Mouse (Mus musculus): ENCODE data around the gene Man2a1. TPM values are rescaled to one million over a fixed set of nuclear protein-coding genes. Genes with fewer than 3 reads are reported as not detected.

Gene Man2a1
- total and polyA plus RNA-seq, 2 experiments from 2014 or later: 2.2 to 19.9 TPM

DNA sequence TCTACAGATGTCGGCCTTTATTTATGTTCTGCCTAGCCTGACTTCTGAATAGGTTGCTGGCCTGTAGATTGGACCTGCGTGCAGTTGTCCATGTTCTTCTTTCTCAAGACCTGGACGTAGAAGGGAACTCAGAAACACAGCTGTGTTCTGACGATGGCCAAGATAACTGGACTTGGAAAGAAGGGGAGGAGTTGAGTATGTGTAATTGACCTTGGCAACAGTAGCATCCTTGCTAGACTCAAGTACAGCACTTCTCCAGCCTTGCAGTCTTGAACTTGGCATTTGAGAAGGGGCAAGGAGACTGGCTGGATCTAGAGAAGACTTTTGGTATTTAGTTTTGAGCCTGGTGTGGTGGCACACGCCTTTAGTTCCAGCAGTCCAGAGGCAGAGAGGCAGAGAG, 10.9 kb downstream of the Man2a1 start:
- H3K27me3 ChIP-seq (ENCODE audit: insufficient read depth, low read length): no peaks in the 10 kb centered on the region
- H3K36me3 ChIP-seq (ENCODE audit: insufficient read depth): no peaks in the 10 kb centered on the region
- WGBS: 91% methylated on average over 5 of the region's 5 CpGs
- TF ChIP-seq CTCF (IDR thresholded peaks at IDR 0.05; ENCODE audit: low read depth): no peak
- no peak overlapping the region for H3K4me2 ChIP-seq (ENCODE audit: low read depth)
- ATAC-seq: no peak
- no peak for DNase-seq
- no peak overlapping the region for H3K27ac ChIP-seq (ENCODE audit: low read depth, low read length)
- H3K9ac ChIP-seq: no peak overlapping the region
- no peak overlapping the region for H3K4me3 ChIP-seq (ENCODE audit: low read depth, low read length)
- H3K9me3 ChIP-seq (ENCODE audit: low read length): no peaks in the 10 kb centered on the region
- no peaks in the 10 kb centered on the region for H3K4me1 ChIP-seq (ENCODE audit: insufficient read depth)

DNA sequence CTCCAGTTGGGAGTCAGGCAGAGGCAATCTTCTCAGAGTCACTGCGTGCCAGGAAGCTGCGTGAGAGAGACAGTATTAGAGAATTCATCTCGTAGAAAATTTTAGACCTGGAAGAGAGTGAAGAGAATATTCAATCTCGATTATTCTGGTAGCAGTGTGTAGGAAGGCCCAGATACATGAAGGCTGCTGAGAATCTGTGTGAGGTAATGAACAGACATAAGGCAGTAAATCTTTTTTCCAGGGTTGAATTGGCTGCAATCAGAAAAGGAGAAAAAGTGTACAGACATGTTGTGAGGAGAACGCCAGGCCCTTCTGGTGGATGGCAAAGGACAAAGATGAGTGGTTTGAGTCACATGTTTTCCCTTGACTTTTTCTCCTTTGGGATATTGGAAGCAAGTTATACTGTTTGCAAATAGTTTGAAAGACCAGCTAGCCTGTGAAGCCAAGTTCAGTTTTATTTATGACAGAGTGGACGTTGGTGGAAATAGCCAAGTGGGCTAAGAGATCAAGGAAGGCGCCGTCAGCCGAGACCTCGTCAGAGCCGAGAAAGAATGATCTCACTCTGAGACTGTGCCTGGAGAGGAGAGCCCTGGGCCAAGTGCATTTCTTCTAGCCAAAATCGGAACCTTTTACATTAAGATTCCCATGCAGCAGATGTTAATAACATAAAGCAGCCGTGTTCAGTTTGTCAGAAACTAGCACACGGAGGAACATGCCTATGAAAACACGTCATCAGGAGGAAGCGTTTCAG, 11.8 kb downstream of the Man2a1 start:
- ATAC-seq: no peak
- Histone ChIP-seq H3K36me3 (ENCODE audit: insufficient read depth) (no peaks in the 10 kb centered on the region), H3K4me3 (ENCODE audit: low read depth, low read length) (no peak overlapping the region), H3K4me1 (ENCODE audit: insufficient read depth) (no peaks in the 10 kb centered on the region), H3K9me3 (ENCODE audit: low read length) (no peaks in the 10 kb centered on the region), H3K27ac (ENCODE audit: low read depth, low read length) (no peak overlapping the region), H3K27me3 (ENCODE audit: insufficient read depth, low read length) (no peaks in the 10 kb centered on the region), H3K4me2 (ENCODE audit: low read depth) (no peak overlapping the region), H3K9ac (no peak overlapping the region)
- DNase-seq: no peak
- 75% methylated on average over 16 of the region's 16 CpGs for WGBS
- no peak for TF ChIP-seq CTCF (IDR thresholded peaks at IDR 0.05; ENCODE audit: low read depth)

DNA sequence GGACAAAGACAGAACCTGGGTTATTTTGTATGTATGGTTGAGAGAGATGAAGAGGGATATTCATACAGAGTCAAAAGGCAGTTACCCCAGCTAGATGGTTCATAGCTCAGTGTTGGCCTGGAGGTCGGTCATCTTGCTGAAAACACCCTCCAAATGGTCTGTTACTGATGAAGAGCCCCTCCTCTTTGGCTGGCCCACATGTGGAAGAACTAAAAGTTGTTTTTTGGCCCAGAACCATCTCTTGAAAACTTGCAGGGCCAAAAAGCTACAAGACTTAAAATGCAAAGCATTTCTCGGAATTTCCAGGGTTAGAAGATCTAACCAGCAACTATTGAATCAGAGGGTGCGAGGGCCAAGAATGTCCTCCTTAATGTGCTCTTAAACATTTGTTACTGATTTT, 12.4 kb downstream of the Man2a1 start:
- Histone ChIP-seq H3K27me3 (ENCODE audit: insufficient read depth, low read length) (no peaks in the 10 kb centered on the region), H3K9me3 (ENCODE audit: low read length) (no peaks in the 10 kb centered on the region), H3K4me2 (ENCODE audit: low read depth) (no peak overlapping the region), H3K36me3 (ENCODE audit: insufficient read depth) (no peaks in the 10 kb centered on the region), H3K27ac (ENCODE audit: low read depth, low read length) (no peak overlapping the region), H3K9ac (no peak overlapping the region), H3K4me1 (ENCODE audit: insufficient read depth) (no peaks in the 10 kb centered on the region), H3K4me3 (ENCODE audit: low read depth, low read length) (no peak overlapping the region)
- ATAC-seq (no peak), DNase-seq (no peak)
- 95% methylated on average over 3 of the region's 3 CpGs for WGBS
- TF ChIP-seq CTCF (IDR thresholded peaks at IDR 0.05; ENCODE audit: low read depth): no peak

DNA sequence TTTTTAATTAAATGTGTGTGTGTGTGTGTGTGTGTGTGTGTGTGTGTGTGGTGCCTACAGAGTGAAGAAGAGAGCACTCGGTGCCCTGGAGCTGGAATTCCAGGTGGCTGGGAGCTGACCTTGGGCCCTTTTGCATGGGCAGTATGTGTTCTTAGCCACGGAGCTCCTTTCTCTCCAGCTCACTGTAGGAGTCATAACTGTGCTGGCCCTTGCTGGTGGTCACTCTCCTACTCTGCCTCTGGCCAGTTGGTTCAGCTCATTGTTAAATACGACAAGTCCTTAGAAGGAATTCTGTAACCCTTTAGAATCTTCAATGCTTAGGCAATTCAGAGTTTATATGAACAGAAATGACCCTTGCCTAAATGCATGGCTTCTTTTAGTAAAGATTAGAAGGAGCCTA, 12.8 kb downstream of the Man2a1 start:
- TF ChIP-seq CTCF (IDR thresholded peaks at IDR 0.05; ENCODE audit: low read depth): no peak
- WGBS: 79% methylated on average over 3 of the region's 3 CpGs

DNA sequence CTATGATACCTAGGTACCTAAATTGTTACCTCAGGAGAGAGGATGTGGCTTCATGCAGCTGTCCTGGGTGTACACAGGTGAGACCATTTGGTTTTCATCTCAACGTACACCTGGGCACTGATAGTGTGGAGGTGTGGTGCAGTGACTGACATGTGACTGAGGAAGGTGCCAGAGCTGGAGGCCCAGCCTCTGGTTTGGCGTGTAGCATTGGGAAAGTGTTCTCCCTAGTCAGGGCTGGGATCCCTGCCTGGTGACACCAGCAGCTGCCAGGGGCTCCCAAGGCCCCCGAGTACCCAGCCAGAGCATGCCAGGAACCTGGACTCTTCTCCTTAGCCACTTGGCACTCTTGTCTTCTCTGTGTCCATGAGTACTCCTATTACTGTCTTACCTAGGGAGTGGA, 14.3 kb downstream of the Man2a1 start:
- no peak overlapping the region for H3K4me2 ChIP-seq (ENCODE audit: low read depth)
- no peaks in the 10 kb centered on the region for H3K4me1 ChIP-seq (ENCODE audit: insufficient read depth)
- H3K27ac ChIP-seq (ENCODE audit: low read depth, low read length): no peak overlapping the region
- no peaks in the 10 kb centered on the region for H3K27me3 ChIP-seq (ENCODE audit: insufficient read depth, low read length)
- TF ChIP-seq CTCF (IDR thresholded peaks at IDR 0.05; ENCODE audit: low read depth): no peak
- H3K9me3 ChIP-seq (ENCODE audit: low read length): no peaks in the 10 kb centered on the region
- H3K4me3 ChIP-seq (ENCODE audit: low read depth, low read length): no peak overlapping the region
- H3K36me3 ChIP-seq (ENCODE audit: insufficient read depth): no peaks in the 10 kb centered on the region
- WGBS: 80% methylated on average over 3 of the region's 3 CpGs
- DNase-seq (no peak), ATAC-seq (no peak)
- no peak overlapping the region for H3K9ac ChIP-seq

More for the DNA sequence above, 12.8 kb downstream of the Man2a1 start:
- DNase-seq: no peak
- H3K4me2 ChIP-seq (ENCODE audit: low read depth): no peak overlapping the region
- no peaks in the 10 kb centered on the region for H3K9me3 ChIP-seq (ENCODE audit: low read length)
- no peak overlapping the region for H3K9ac ChIP-seq
- no peaks in the 10 kb centered on the region for H3K27me3 ChIP-seq (ENCODE audit: insufficient read depth, low read length)
- no peak overlapping the region for H3K27ac ChIP-seq (ENCODE audit: low read depth, low read length)
- H3K36me3 ChIP-seq (ENCODE audit: insufficient read depth): no peaks in the 10 kb centered on the region
- ATAC-seq: no peak
- no peaks in the 10 kb centered on the region for H3K4me1 ChIP-seq (ENCODE audit: insufficient read depth)
- no peak overlapping the region for H3K4me3 ChIP-seq (ENCODE audit: low read depth, low read length)

DNA sequence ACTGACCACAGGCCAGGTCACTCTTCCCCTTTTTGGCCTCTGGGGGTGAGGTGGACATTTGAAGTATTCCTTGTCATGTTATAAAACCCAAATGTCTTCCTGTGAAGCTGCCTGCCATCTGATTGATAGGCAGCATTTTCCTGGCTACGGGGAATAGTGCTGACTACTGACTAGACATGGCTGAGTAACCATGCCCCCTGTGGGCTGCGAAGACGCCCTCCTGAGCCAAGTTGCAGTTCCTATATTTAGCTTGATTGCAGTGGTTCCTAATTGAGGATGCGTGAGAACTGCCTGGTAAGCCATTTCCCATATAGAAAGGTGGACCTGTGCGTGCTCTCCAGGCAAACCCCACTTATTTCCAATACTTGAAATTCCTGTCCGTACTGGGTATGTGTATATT, 14.9 kb downstream of the Man2a1 start:
- Histone ChIP-seq H3K4me2 (ENCODE audit: low read depth) (no peak overlapping the region), H3K9me3 (ENCODE audit: low read length) (no peaks in the 10 kb centered on the region), H3K9ac (no peak overlapping the region), H3K4me1 (ENCODE audit: insufficient read depth) (no peaks in the 10 kb centered on the region), H3K27ac (ENCODE audit: low read depth, low read length) (no peak overlapping the region), H3K36me3 (ENCODE audit: insufficient read depth) (no peaks in the 10 kb centered on the region), H3K4me3 (ENCODE audit: low read depth, low read length) (no peak overlapping the region), H3K27me3 (ENCODE audit: insufficient read depth, low read length) (no peaks in the 10 kb centered on the region)
- no peak for ATAC-seq
- WGBS: 82% methylated on average over 6 of the region's 6 CpGs
- DNase-seq: no peak
- no peak for TF ChIP-seq CTCF (IDR thresholded peaks at IDR 0.05; ENCODE audit: low read depth)

DNA sequence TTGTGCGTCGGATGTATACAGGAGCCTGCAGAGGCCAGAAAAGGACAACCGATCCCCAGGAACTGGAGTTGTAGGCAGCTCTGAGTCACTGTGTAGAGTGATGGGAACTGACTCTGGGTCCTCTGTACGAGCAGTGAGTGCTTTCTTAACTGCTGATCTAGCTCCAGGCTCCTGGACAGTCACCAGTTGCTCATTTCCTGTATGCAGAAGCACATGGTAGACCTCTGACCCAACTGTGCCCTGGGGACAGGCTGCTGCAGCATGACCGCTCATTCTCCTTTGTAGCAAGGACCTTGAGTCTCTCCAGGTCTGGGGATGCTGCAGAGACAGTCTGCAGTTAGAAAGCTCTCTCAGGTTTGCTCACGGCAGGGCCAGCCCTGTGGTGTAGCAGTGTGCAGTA, 15.7 kb downstream of the Man2a1 start:
- Histone ChIP-seq H3K27me3 (ENCODE audit: insufficient read depth, low read length) (no peaks in the 10 kb centered on the region), H3K4me2 (ENCODE audit: low read depth) (no peak overlapping the region), H3K4me3 (ENCODE audit: low read depth, low read length) (no peak overlapping the region), H3K27ac (ENCODE audit: low read depth, low read length) (no peak overlapping the region), H3K9me3 (ENCODE audit: low read length) (no peaks in the 10 kb centered on the region), H3K36me3 (ENCODE audit: insufficient read depth) (no peaks in the 10 kb centered on the region), H3K9ac (no peak overlapping the region), H3K4me1 (ENCODE audit: insufficient read depth) (no peaks in the 10 kb centered on the region)
- DNase-seq: no peak
- 92% methylated on average over 6 of the region's 6 CpGs for WGBS
- TF ChIP-seq CTCF (IDR thresholded peaks at IDR 0.05; ENCODE audit: low read depth): no peak
- ATAC-seq: no peak

Data from forebrain, postnatal 0 days (tissue).